Mouse (Mus musculus) brain, embryonic 14.5 days (tissue): Measurements from ENCODE around the gene Sars.

Experiments
- CTCF ChIP-seq: fragments of 200-500 bp; IDR thresholded peaks from 2 replicates; pipeline ENCODE4 v1.5.1; 2012; ENCODE audit warnings: inconsistent platforms, mild to moderate bottlenecking, moderate library complexity, borderline replicate concordance; ENCODE audit not compliant: insufficient read depth, insufficient read length; ENCODE audit errors: extremely low read depth
- POLR2A ChIP-seq: fragments of 200-500 bp; IDR thresholded peaks from 2 replicates; pipeline ENCODE4 v1.6.1; 2012; ENCODE audit warnings: mild to moderate bottlenecking, inconsistent platforms, borderline replicate concordance; ENCODE audit not compliant: poor library complexity, insufficient read depth, insufficient read length, severe bottlenecking; ENCODE audit errors: extremely low read depth

DNA sequence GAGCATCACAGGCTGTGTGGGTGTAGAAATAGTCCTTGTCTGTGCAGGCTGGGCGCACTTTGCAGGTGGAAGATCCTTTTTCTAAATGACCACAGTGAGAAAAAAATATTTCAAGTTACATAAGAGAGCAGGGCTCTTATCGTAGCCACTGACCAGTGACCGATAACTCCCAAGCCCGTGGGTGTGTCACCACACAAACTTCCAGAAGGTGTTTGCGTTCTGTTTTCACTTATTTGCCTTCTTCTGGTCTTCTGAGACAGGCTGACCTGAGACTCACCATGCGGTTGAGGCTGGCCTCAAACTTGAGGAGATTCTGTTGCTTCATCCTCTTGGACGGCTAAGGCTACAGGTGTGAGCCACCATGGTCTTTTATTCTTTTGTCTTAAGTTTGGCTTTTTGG is 30.0 kb upstream of the Sars start:
- TF ChIP-seq POLR2A (no peak), CTCF (no peak)
